Mouse (Mus musculus) forebrain, embryonic 14.5 days (tissue): ENCODE measurements around the gene Pex1. TPM values are rescaled to one million over a fixed set of nuclear protein-coding genes. Genes with fewer than 3 reads are reported as not detected.

Experiments
- ATAC-seq: fragments of 200-750 bp; cut with Nextera tagmentation; 2 replicates; pipeline ENCODE4 v1.8.0; 2017; ENCODE audit warnings: mild to moderate bottlenecking, moderate library complexity
- DNase-seq: peaks from one replicate; pipeline ENCODE4 v3.0.0-alpha.2; 2015; ENCODE audit warnings: low spot score
- H3K27ac ChIP-seq: fragments of 300-500 bp; sonication (generic); 2 replicates; pipeline ENCODE4 v1.5.1; 2014; ENCODE audit warnings: low read depth, mild to moderate bottlenecking, control low read depth, low read length, moderate library complexity
- H3K27me3 ChIP-seq: fragments of 300-500 bp; sonication (generic); replicated peaks from 2 replicates; pipeline ENCODE4 v1.6.1; 2014; ENCODE audit warnings: low read length, control low read depth, mixed read lengths; ENCODE audit not compliant: control insufficient read depth, insufficient read depth
- H3K36me3 ChIP-seq: fragments of 300-500 bp; sonication (generic); 2 replicates; pipeline ENCODE4 v1.6.1; 2014; ENCODE audit warnings: low read length, control low read depth; ENCODE audit not compliant: control insufficient read depth, insufficient read depth
- H3K4me1 ChIP-seq: fragments of 300-500 bp; sonication (generic); 2 replicates; pipeline ENCODE4 v1.6.1; 2014; ENCODE audit warnings: antibody characterized with exemption, low read length, control low read depth; ENCODE audit not compliant: control insufficient read depth, insufficient read depth
- H3K4me2 ChIP-seq: fragments of 300-500 bp; sonication (generic); 2 replicates; pipeline ENCODE4 v1.6.1; 2014; ENCODE audit warnings: mild to moderate bottlenecking, control low read depth, low read length
- H3K4me3 ChIP-seq: fragments of 300-500 bp; sonication (generic); 2 replicates; pipeline ENCODE4 v1.5.1; 2014; ENCODE audit warnings: low read depth, low read length, control low read depth
- H3K9ac ChIP-seq: fragments of 300-500 bp; sonication (generic); 2 replicates; pipeline ENCODE4 v1.6.1; 2014; ENCODE audit warnings: mild to moderate bottlenecking, low read length, control low read depth, moderate library complexity
- H3K9me3 ChIP-seq: fragments of 300-500 bp; sonication (generic); replicated peaks from 2 replicates; pipeline ENCODE4 v1.6.1; 2016; ENCODE audit warnings: low read length, control low read depth, mixed read lengths; ENCODE audit not compliant: control insufficient read depth
- WGBS: fragments of 180-500 bp; shearing (Covaris S2); extraction: QIAGEN DNeasy Blood & Tissue Kit; methylation state at CpG from one replicate; pipeline ENCODE4 v1.1.7; 2014; 5-methylcytosine and 5-hydroxymethylcytosine counted together
- microRNA-seq: library from miRNA; unstranded; fragments of <30 nt; microRNA quantifications from one replicate; pipeline ENCODE4, GENCODE M21; 2016
- polyA plus RNA-seq: library from polyadenylated mRNA; unstranded; fragments of >200 nt; fragmentation: Nextera tagmentation; extraction: Ambion mirVana; gene quantifications from 2 replicates; pipeline ENCODE4 v1.2.1, GENCODE M21; 2014

The Pex1 gene
- polyA plus RNA-seq, 1 experiment from 2014 or later = 12.2 TPM

DNA sequence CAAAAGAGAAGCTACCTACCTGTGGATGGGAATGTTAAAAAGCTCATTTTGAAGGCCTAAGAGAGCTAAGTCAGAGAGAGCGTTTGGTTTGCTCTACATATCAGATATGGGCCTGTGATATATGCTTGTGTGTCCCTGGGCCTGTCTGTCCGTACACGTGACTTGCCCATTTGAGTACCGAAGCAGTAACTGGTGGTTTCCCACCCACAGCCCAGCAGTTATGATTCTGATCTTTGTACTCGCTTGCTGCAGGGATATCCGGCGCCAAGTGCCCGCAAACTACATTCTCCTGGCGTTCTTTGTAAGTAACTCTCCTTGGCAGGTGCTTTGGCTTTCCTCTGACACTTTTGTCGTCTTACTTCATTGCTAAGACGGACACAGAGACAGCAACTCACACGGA is 70.7 kb downstream of the Pex1 start:
- no peaks in the 10 kb centered on the region for H3K27me3 ChIP-seq
- H3K4me2 ChIP-seq = no peak overlapping the region
- H3K36me3 ChIP-seq = no peaks in the 10 kb centered on the region
- WGBS = 91% methylated on average over 12 of the region's 12 CpGs
- H3K9me3 ChIP-seq = no peaks in the 10 kb centered on the region
- H3K4me3 ChIP-seq = no peak overlapping the region
- no peak overlapping the region for H3K9ac ChIP-seq
- no peaks in the 10 kb centered on the region for H3K4me1 ChIP-seq
- no peak overlapping the region for H3K27ac ChIP-seq
- ATAC-seq (no peak), DNase-seq (no peak)

DNA sequence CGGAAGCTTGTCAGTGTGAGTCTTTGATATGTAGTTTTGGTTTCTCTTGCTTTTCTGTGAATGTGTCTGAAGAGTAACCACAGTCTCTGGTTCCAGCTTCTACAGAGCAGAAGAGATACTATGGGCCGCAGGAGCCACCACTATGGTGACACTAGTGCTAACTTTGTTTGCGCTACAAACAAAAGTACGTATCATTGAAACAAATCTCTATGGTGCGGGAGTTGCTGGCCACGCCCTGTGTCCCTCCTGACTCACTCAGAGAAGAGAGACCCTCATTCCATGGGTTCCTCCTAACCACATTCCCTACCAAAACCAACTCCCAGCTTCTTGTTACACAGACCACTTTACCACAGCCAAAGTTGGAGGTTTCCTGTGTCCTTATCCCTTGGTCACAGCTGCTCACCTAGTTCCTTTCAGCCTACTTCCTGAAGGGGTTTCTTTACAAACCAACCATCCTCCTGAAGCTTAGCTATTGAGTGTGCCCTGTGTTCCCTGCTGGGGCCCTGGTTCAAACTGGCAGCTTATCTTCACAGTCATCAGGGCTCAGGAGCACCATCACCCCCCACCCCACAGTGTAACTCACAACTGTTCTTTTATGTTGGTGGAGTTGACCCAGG is 74.2 kb downstream of the Pex1 start:
- H3K4me3 ChIP-seq = no peak overlapping the region
- H3K36me3 ChIP-seq = no peaks in the 10 kb centered on the region
- H3K27ac ChIP-seq = no peak overlapping the region
- H3K27me3 ChIP-seq = no peaks in the 10 kb centered on the region
- 97% methylated on average over 6 of the region's 6 CpGs for WGBS
- ATAC-seq (no peak), DNase-seq (no peak)
- H3K9ac ChIP-seq = no peak overlapping the region
- no peaks in the 10 kb centered on the region for H3K4me1 ChIP-seq
- no peak overlapping the region for H3K4me2 ChIP-seq
- no peaks in the 10 kb centered on the region for H3K9me3 ChIP-seq

Small RNAs within 50 kb of the gene (microRNA-seq; reads per million reads assigned to microRNA genes)
- gene Gm26238 = not detected

Other genes starting within 250 kb of the Pex1 start
- 26.9 and 29.6 TPM in 2 replicates for gene Fam133b, start 52.2 kb upstream of the Pex1 start, polyA plus RNA-seq
- gene 1700109H08Rik, start 24.5 kb upstream of the Pex1 start, polyA plus RNA-seq = 1.1 and 2.3 TPM in 2 replicates
- 17.3 and 19.6 TPM in 2 replicates for gene Rbm48, start 519 bp downstream of the Pex1 start, polyA plus RNA-seq
- gene Tmbim7, start 55.1 kb downstream of the Pex1 start, polyA plus RNA-seq = not detected in 2 replicates
- gene Gatad1, start 61.1 kb downstream of the Pex1 start, polyA plus RNA-seq = 66.6 and 74.9 TPM in 2 replicates
- gene Ankib1, start 206.9 kb downstream of the Pex1 start, polyA plus RNA-seq = 17.4 and 22.8 TPM in 2 replicates
- 44.6 and 58.5 TPM in 2 replicates for gene Krit1, start 207.1 kb downstream of the Pex1 start, polyA plus RNA-seq
- 0.15 and 0.23 TPM in 2 replicates for gene Lrrd1, start 249.1 kb downstream of the Pex1 start, polyA plus RNA-seq